Mouse (Mus musculus): ENCODE measurements at regions not wholly inside any gene's neighbourhood (a gene's known extent, or its start where the extent isn't known, plus 50 kb on each side); places are given as distances from the start of the nearest gene placed in this dataset.
"Not testable (repeated sequence)": the region's sequence is repeated elsewhere in the genome, so short reads cannot be mapped to it uniquely, and the experiment has no call there.

GRCm38 (mm10) chr2:3864872-3865271, 152.6 kb upstream of the Frmd4a start:
- no peak for ATAC-seq
- WGBS: 76% methylated on average over 10 of the region's 10 CpGs
- H3K9me3 ChIP-seq (ENCODE audit: low read length): no peaks in the 10 kb centered on the region
- TF ChIP-seq EP300 (IDR thresholded peaks at IDR 0.05): no peak
- no peak for TF ChIP-seq CTCF (IDR thresholded peaks at IDR 0.05)
- H3K27me3 ChIP-seq (replicated peaks; ENCODE audit: insufficient read depth, low read length): no peaks in the 10 kb centered on the region
- no peaks in the 10 kb centered on the region for H3K36me3 ChIP-seq (ENCODE audit: insufficient read depth, low read length)
- no peak overlapping the region for H3K4me3 ChIP-seq (ENCODE audit: low read depth, low read length)
- H3K4me2 ChIP-seq (replicated peaks; ENCODE audit: low read depth, low read length): no peak overlapping the region
- DNase-seq (ENCODE audit: low spot score): no peak
- no peak overlapping the region for H3K27ac ChIP-seq (ENCODE audit: low read length)
- H3K4me1 ChIP-seq (ENCODE audit: insufficient read depth, low read depth, low read length): no peaks in the 10 kb centered on the region
- H3K9ac ChIP-seq (replicated peaks; ENCODE audit: low read depth): no peak overlapping the region

- ATAC-seq; H3K4me2 ChIP-seq (replicated peaks; ENCODE audit: low read depth, low read length); H3K36me3 ChIP-seq (ENCODE audit: insufficient read depth, low read length); H3K27me3 ChIP-seq (replicated peaks; ENCODE audit: insufficient read depth, low read length); H3K9me3 ChIP-seq (ENCODE audit: low read length); H3K4me3 ChIP-seq (ENCODE audit: low read depth, low read length); H3K4me1 ChIP-seq (ENCODE audit: insufficient read depth, low read depth, low read length); H3K27ac ChIP-seq (ENCODE audit: low read length); H3K9ac ChIP-seq (replicated peaks; ENCODE audit: low read depth); DNase-seq (ENCODE audit: low spot score): not testable (repeated sequence)
- 77% methylated on average over 4 of the region's 4 CpGs for WGBS
These were observed 150.8 kb upstream of the Frmd4a start for GRCm38 (mm10) chr2:3866736-3867135.

GRCm38 (mm10) chr2:3869701-3870100, 147.8 kb upstream of the Frmd4a start:
- no peak overlapping the region for H3K4me3 ChIP-seq (ENCODE audit: low read depth, low read length)
- H3K36me3 ChIP-seq (ENCODE audit: insufficient read depth, low read length): no peaks in the 10 kb centered on the region
- no peak for ATAC-seq
- no peak overlapping the region for H3K4me2 ChIP-seq (replicated peaks; ENCODE audit: low read depth, low read length)
- no peaks in the 10 kb centered on the region for H3K27me3 ChIP-seq (replicated peaks; ENCODE audit: insufficient read depth, low read length)
- no peak for DNase-seq (ENCODE audit: low spot score)
- no peak overlapping the region for H3K27ac ChIP-seq (ENCODE audit: low read length)
- H3K9ac ChIP-seq (replicated peaks; ENCODE audit: low read depth): no peak overlapping the region
- TF ChIP-seq EP300 (IDR thresholded peaks at IDR 0.05) (no peak), CTCF (IDR thresholded peaks at IDR 0.05) (no peak)
- no peaks in the 10 kb centered on the region for H3K9me3 ChIP-seq (ENCODE audit: low read length)
- WGBS: 76% methylated on average over 1 of the region's 1 CpGs
- no peaks in the 10 kb centered on the region for H3K4me1 ChIP-seq (ENCODE audit: insufficient read depth, low read depth, low read length)

- ATAC-seq: no peak
- no peak for DNase-seq (ENCODE audit: low spot score)
- no peaks in the 10 kb centered on the region for H3K9me3 ChIP-seq (ENCODE audit: low read length)
These were observed 145.8 kb upstream of the Frmd4a start for GRCm38 (mm10) chr2:3871748-3872147.

GRCm38 (mm10) chr2:3887000-3887399, 130.5 kb upstream of the Frmd4a start:
- ATAC-seq (no peak), DNase-seq (ENCODE audit: low spot score) (no peak)
- TF ChIP-seq EP300 (IDR thresholded peaks at IDR 0.05) (no peak), CTCF (IDR thresholded peaks at IDR 0.05) (no peak)
- no peaks in the 10 kb centered on the region for H3K4me1 ChIP-seq (ENCODE audit: insufficient read depth, low read depth, low read length)
- H3K4me3 ChIP-seq (ENCODE audit: low read depth, low read length): no peak overlapping the region
- H3K4me2 ChIP-seq (replicated peaks; ENCODE audit: low read depth, low read length): no peak overlapping the region
- 23% methylated on average over 6 of the region's 6 CpGs for whole genome bisulfite sequencing
- no peaks in the 10 kb centered on the region for H3K9me3 ChIP-seq (ENCODE audit: low read length)
- H3K9ac ChIP-seq (replicated peaks; ENCODE audit: low read depth): no peak overlapping the region
- H3K27ac ChIP-seq (ENCODE audit: low read length): no peak overlapping the region
- no peaks in the 10 kb centered on the region for H3K27me3 ChIP-seq (replicated peaks; ENCODE audit: insufficient read depth, low read length)
- no peaks in the 10 kb centered on the region for H3K36me3 ChIP-seq (ENCODE audit: insufficient read depth, low read length)

More at GRCm38 (mm10) chr2:3871748-3872147, 145.8 kb upstream of the Frmd4a start:
- H3K4me1 ChIP-seq (ENCODE audit: insufficient read depth, low read depth, low read length): no peaks in the 10 kb centered on the region
- H3K27ac ChIP-seq (ENCODE audit: low read length): no peak overlapping the region
- H3K27me3 ChIP-seq (replicated peaks; ENCODE audit: insufficient read depth, low read length): no peaks in the 10 kb centered on the region
- no peak overlapping the region for H3K4me3 ChIP-seq (ENCODE audit: low read depth, low read length)
- H3K9ac ChIP-seq (replicated peaks; ENCODE audit: low read depth): no peak overlapping the region
- no peak for TF ChIP-seq CTCF (IDR thresholded peaks at IDR 0.05)
- no peak for TF ChIP-seq EP300 (IDR thresholded peaks at IDR 0.05)
- H3K36me3 ChIP-seq (ENCODE audit: insufficient read depth, low read length): no peaks in the 10 kb centered on the region
- 75% methylated on average over 3 of the region's 3 CpGs for WGBS
- H3K4me2 ChIP-seq (replicated peaks; ENCODE audit: low read depth, low read length): no peak overlapping the region

- DNase-seq (ENCODE audit: low spot score) (no peak), ATAC-seq (no peak)
- Histone ChIP-seq H3K27me3 (replicated peaks; ENCODE audit: insufficient read depth, low read length) (no peaks in the 10 kb centered on the region), H3K9me3 (ENCODE audit: low read length) (no peaks in the 10 kb centered on the region), H3K4me1 (ENCODE audit: insufficient read depth, low read depth, low read length) (no peaks in the 10 kb centered on the region), H3K4me3 (ENCODE audit: low read depth, low read length) (no peak overlapping the region), H3K27ac (ENCODE audit: low read length) (no peak overlapping the region), H3K9ac (replicated peaks; ENCODE audit: low read depth) (no peak overlapping the region), H3K4me2 (replicated peaks; ENCODE audit: low read depth, low read length) (no peak overlapping the region), H3K36me3 (ENCODE audit: insufficient read depth, low read length) (no peaks in the 10 kb centered on the region)
- WGBS: 34% methylated on average over 14 of the region's 14 CpGs
- TF ChIP-seq CTCF (IDR thresholded peaks at IDR 0.05): no peak
- TF ChIP-seq EP300 (IDR thresholded peaks at IDR 0.05): no peak
These were observed 129.6 kb upstream of the Frmd4a start for GRCm38 (mm10) chr2:3887845-3888433.

GRCm38 (mm10) chr2:3889381-3889780, 128.1 kb upstream of the Frmd4a start:
- ATAC-seq: no peak
- Histone ChIP-seq H3K4me2 (replicated peaks; ENCODE audit: low read depth, low read length) (no peak overlapping the region), H3K4me3 (ENCODE audit: low read depth, low read length) (no peak overlapping the region), H3K36me3 (ENCODE audit: insufficient read depth, low read length) (no peaks in the 10 kb centered on the region), H3K27ac (ENCODE audit: low read length) (no peak overlapping the region), H3K9me3 (ENCODE audit: low read length) (no peaks in the 10 kb centered on the region), H3K9ac (replicated peaks; ENCODE audit: low read depth) (no peak overlapping the region), H3K4me1 (ENCODE audit: insufficient read depth, low read depth, low read length) (no peaks in the 10 kb centered on the region), H3K27me3 (replicated peaks; ENCODE audit: insufficient read depth, low read length) (no peaks in the 10 kb centered on the region)
- TF ChIP-seq CTCF (IDR thresholded peaks at IDR 0.05) (no peak), EP300 (IDR thresholded peaks at IDR 0.05) (no peak)
- no peak for DNase-seq (ENCODE audit: low spot score)
- WGBS: 85% methylated on average over 3 of the region's 3 CpGs

Measured in lung, postnatal 0 days (tissue).